Mouse (Mus musculus) c-Kit-positive CD71-negative TER-119-negative erythroid progenitor cells, embryonic 14.5 days (primary cell): Measurements from ENCODE around the gene Tom1l1.

Experiments
- DNase-seq: peaks from one replicate; pipeline ENCODE4 v3.0.0-alpha.2; 2013; ENCODE audit warnings: low read depth

Tom1l1 gene

DNA sequence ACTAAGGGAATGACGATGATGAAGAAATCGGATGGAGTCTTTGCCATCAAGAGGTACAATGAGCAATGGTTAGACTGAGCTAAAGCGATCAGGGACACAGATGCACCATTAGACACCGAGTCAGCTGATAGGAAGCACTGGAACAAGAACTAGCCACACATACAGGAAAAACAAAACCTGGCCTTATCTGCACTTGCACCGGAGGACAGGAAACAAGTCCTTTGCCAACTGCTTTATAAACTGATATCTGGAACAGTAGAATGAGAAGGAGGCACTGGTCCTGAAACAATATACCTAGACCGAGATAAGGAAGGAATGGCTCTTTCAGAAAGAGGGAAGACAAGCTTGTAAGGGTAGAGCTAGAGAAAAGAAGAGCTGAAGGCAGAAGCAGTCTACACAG is 73.4 kb downstream of the Tom1l1 start:
- DNase-seq, result no peak

DNA sequence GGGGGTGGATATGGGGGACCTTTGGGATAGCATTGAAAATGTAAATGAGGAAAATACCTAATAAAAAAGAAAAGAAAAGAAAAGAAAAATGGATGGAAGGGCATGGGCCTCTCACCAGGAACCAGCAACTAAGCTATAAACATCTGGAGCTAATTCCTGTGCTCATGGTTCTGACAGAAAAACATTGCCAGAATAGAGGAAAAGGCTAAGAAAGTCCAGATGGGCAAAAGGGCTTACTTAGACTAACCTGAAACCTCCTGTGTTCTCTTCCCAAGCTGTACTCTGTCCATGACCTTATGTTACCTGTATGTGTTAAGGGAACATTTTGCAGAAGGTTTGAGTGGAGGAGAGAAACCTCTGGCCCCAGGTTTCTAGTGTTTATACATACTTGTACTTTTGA is 76.0 kb downstream of the Tom1l1 start:
- no peak for DNase-seq

DNA sequence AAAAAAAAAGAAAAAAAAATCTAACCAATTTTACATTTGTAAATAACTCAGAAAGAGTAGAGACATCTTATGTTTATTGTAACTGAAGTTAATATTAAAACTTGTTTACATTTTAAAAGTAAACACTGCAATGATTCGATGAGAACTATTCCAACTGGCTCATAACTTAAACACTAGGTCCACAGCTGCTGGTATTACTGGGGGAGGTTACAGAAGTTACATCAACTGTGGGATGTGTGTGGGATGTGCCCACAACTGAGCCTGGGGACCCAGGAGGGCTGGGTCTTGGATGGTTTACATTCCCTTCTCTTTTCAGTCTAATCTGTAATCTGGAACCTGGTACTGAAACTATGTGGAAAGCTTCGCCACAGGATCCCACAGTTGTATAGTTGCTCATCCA is 85.1 kb downstream of the Tom1l1 start:
- no peak for DNase-seq

DNA sequence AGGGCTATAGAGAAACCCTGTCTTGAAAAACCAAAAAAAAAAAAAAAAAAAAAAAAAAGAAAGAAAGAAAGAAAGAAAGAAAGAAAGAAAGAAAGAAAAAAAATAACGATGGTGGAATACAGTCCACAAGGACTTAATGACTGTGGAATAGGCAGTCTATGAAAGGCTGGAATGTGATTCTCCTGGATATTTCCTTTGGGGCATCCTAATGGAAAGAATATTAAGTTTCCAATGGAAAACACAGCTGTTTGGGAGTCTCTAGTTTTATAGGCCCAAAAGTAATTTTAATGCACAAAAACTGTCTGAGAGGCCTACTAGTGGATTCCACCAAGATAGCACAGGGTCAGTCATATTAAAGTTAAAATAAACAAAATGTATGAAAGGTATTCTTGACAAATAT is 92.3 kb downstream of the Tom1l1 start:
- no peak for DNase-seq
